Mouse (Mus musculus) bone marrow macrophage, adult 2 months (primary cell): ENCODE data around the gene Asb6.

ENCODE experiments used
- CTCF ChIP-seq: IDR thresholded peaks from 2 replicates; pipeline ENCODE4 v1.5.1; 2012; ENCODE audit warnings: low read depth, mild to moderate bottlenecking, low read length, moderate library complexity
- POLR2A ChIP-seq: IDR thresholded peaks from 2 replicates; pipeline ENCODE4 v1.6.1; 2012; ENCODE audit warnings: mild to moderate bottlenecking, low read depth, low read length, borderline replicate concordance

GRCm38 (mm10) chr2:30822460-30822859, 7.7 kb downstream of the Asb6 start:
- TF ChIP-seq POLR2A: no peak
- no peak for TF ChIP-seq CTCF
